Mouse (Mus musculus) kidney, embryonic 14.5 days (tissue): ENCODE results near the gene Gabarapl2. TPM values are rescaled to one million over a fixed set of nuclear protein-coding genes. Genes with fewer than 3 reads are reported as not detected.

ENCODE experiments used
- ATAC-seq: fragments of 200-750 bp; cut with Nextera tagmentation; 2 replicates; pipeline ENCODE4 v1.8.0; 2017; ENCODE audit warnings: moderate number of reproducible peaks, mild to moderate bottlenecking, moderate TSS enrichment, moderate library complexity; ENCODE audit not compliant: low FRiP score, low TSS enrichment
- H3K27ac ChIP-seq: fragments of 300-500 bp; sonication (generic); 2 replicates; pipeline ENCODE4 v1.5.1; 2014; ENCODE audit warnings: low read depth, mild to moderate bottlenecking, low read length, moderate library complexity, mixed read lengths
- H3K27me3 ChIP-seq: fragments of 300-500 bp; sonication (generic); 2 replicates; pipeline ENCODE4 v1.6.1; 2014; ENCODE audit warnings: mild to moderate bottlenecking, low read length; ENCODE audit not compliant: control insufficient read depth, insufficient read depth
- H3K36me3 ChIP-seq: fragments of 300-500 bp; sonication (generic); 2 replicates; pipeline ENCODE4 v1.6.1; 2014; ENCODE audit warnings: low read length, mixed read lengths; ENCODE audit not compliant: control insufficient read depth, insufficient read depth
- H3K4me1 ChIP-seq: fragments of 300-500 bp; sonication (generic); 2 replicates; pipeline ENCODE4 v1.6.1; 2014; ENCODE audit warnings: low read length, mixed read lengths; ENCODE audit not compliant: control insufficient read depth, insufficient read depth
- H3K4me2 ChIP-seq: fragments of 300-500 bp; sonication (generic); replicated peaks from 2 replicates; pipeline ENCODE4 v1.6.1; 2014; ENCODE audit warnings: low read depth, mild to moderate bottlenecking, low read length
- H3K4me3 ChIP-seq: fragments of 300-500 bp; sonication (generic); 2 replicates; pipeline ENCODE4 v1.5.1; 2014; ENCODE audit warnings: mild to moderate bottlenecking, low read length
- H3K9ac ChIP-seq: fragments of 300-500 bp; sonication (generic); 2 replicates; pipeline ENCODE4 v1.6.1; 2014; ENCODE audit warnings: low read depth, mild to moderate bottlenecking, low read length, moderate library complexity
- H3K9me3 ChIP-seq: fragments of 300-500 bp; sonication (generic); 2 replicates; pipeline ENCODE4 v1.6.1; 2016; ENCODE audit warnings: low read length; ENCODE audit not compliant: control insufficient read depth
- WGBS: fragments of 180-500 bp; shearing (Covaris S2); extraction: QIAGEN DNeasy Blood & Tissue Kit; methylation state at CpG from one replicate; pipeline ENCODE4 v1.1.7; 2014; 5-methylcytosine and 5-hydroxymethylcytosine counted together
- polyA plus RNA-seq: library from polyadenylated mRNA; unstranded; fragments of >200 nt; fragmentation: Nextera tagmentation; extraction: Ambion mirVana; gene quantifications from 2 replicates; pipeline ENCODE4 v1.2.1, GENCODE M21; 2014

Gabarapl2 gene
- polyA plus RNA-seq, 1 experiment from 2014 or later = 170 TPM

DNA sequence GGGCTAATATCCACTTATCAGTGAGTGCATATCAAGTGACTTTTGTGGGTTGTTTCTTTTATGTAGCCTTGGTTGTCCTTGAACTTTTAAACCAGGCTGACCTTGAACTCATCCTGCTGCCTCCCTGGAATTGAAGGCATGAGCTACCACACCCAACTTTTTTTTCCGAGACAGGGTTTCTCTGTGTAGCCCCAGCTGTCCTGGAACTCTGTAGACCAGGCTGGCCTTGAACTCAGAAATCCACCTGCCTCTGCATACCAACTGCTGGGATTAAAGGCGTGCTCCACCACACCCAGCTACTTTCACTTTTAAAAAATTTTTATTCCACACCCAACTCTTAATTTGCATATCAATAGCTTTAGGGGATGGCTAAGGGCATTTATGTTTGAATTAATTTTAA lies 3.0 kb downstream of the Gabarapl2 start:
- H3K27ac ChIP-seq = no peak overlapping the region
- no peak overlapping the region for H3K4me3 ChIP-seq
- no peaks in the 10 kb centered on the region for H3K9me3 ChIP-seq
- no peak overlapping the region for H3K9ac ChIP-seq
- WGBS = 100% methylated on average over 2 of the region's 2 CpGs
- H3K4me2 ChIP-seq = no peak overlapping the region
- ATAC-seq = no peak
- peaks cover 11% of the 10 kb centered on the region for H3K4me1 ChIP-seq
- peaks cover 47% of the 10 kb centered on the region for H3K36me3 ChIP-seq
- H3K27me3 ChIP-seq = no peaks in the 10 kb centered on the region

- no peaks in the 10 kb centered on the region for H3K4me1 ChIP-seq
- no peak overlapping the region for H3K4me2 ChIP-seq
- H3K27ac ChIP-seq = no peak overlapping the region
- no peak overlapping the region for H3K4me3 ChIP-seq
- no peak overlapping the region for H3K9ac ChIP-seq
- no peaks in the 10 kb centered on the region for H3K9me3 ChIP-seq
- H3K36me3 ChIP-seq = peaks cover 57% of the 10 kb centered on the region
- whole genome bisulfite sequencing = 87% methylated on average over 2 of the region's 2 CpGs
- ATAC-seq = no peak
- H3K27me3 ChIP-seq = no peaks in the 10 kb centered on the region
Observed at GRCm38 (mm10) chr8:111947144-111947543, 6.6 kb downstream of the Gabarapl2 start.

DNA sequence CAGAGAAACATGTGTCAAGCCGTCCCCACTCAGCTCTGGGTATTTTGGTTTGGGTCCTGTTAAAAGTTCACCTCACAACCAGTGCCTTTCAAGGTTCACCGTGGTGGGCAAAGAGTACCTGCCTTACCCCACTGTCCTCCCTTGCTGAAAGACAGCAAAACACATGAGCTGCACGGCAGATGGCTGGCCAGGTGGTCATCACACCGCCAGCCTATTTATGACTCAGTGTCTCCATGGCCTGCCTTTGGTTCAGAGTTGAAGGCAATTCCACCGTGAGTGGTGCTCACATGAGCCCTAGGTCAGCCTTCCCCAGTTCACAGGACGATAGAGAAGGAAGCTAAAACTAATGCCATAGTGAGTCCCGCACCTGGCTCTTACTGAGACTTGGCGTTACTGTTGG lies 7.5 kb downstream of the Gabarapl2 start:
- 88% methylated on average over 8 of the region's 8 CpGs for WGBS
- Histone ChIP-seq H3K36me3 (peaks cover 54% of the 10 kb centered on the region), H3K4me1 (no peaks in the 10 kb centered on the region), H3K27me3 (no peaks in the 10 kb centered on the region), H3K4me2 (no peak overlapping the region), H3K9ac (no peak overlapping the region), H3K27ac (no peak overlapping the region), H3K9me3 (no peaks in the 10 kb centered on the region), H3K4me3 (no peak overlapping the region)
- no peak for ATAC-seq

- H3K36me3 ChIP-seq = peaks cover 47% of the 10 kb centered on the region
- no peaks in the 10 kb centered on the region for H3K27me3 ChIP-seq
- H3K27ac ChIP-seq = no peak overlapping the region
- no peaks in the 10 kb centered on the region for H3K4me1 ChIP-seq
- H3K4me2 ChIP-seq = no peak overlapping the region
- no peak overlapping the region for H3K9ac ChIP-seq
- WGBS = 88% methylated on average over 3 of the region's 3 CpGs
- no peak for ATAC-seq
- H3K4me3 ChIP-seq = no peak overlapping the region
- no peaks in the 10 kb centered on the region for H3K9me3 ChIP-seq
Observed at GRCm38 (mm10) chr8:111950846-111951245, 10.3 kb downstream of the Gabarapl2 start.

DNA sequence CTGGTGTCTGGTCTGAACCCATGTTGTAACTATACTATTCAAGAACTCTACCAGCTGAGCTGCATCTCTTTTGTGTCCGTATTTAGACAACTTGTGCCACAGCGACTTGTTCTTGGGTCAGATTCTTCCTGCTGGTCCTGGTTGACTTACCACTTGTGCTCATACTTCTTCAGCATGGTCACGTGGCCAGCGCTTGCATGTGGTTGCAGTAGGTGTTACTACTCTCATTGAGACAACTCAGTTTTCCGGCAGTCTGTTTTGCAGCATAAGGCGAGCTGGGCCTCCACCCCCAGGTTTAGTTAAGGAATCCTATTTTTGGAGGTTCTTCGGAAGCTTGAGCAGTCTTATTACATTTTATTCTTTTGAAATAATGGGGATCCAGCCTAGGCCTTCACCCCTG lies 10.8 kb downstream of the Gabarapl2 start:
- Histone ChIP-seq H3K9me3 (no peaks in the 10 kb centered on the region), H3K27ac (no peak overlapping the region), H3K4me2 (no peak overlapping the region), H3K27me3 (no peaks in the 10 kb centered on the region), H3K4me3 (no peak overlapping the region), H3K36me3 (peaks cover 44% of the 10 kb centered on the region), H3K4me1 (no peaks in the 10 kb centered on the region), H3K9ac (no peak overlapping the region)
- 95% methylated on average over 7 of the region's 7 CpGs for WGBS
- ATAC-seq = no peak

GRCm38 (mm10) chr8:111951936-111952335 lies 11.4 kb downstream of the Gabarapl2 start:
- Histone ChIP-seq H3K36me3 (peaks cover 43% of the 10 kb centered on the region), H3K4me1 (no peaks in the 10 kb centered on the region), H3K27me3 (no peaks in the 10 kb centered on the region), H3K9ac (no peak overlapping the region), H3K4me2 (no peak overlapping the region), H3K27ac (no peak overlapping the region), H3K9me3 (no peaks in the 10 kb centered on the region), H3K4me3 (no peak overlapping the region)
- ATAC-seq = no peak
- WGBS = 94% methylated on average over 5 of the region's 5 CpGs

GRCm38 (mm10) chr8:111954844-111955594 lies 14.5 kb downstream of the Gabarapl2 start:
- no peak overlapping the region for H3K9ac ChIP-seq
- H3K9me3 ChIP-seq = no peaks in the 10 kb centered on the region
- peaks cover 38% of the 10 kb centered on the region for H3K36me3 ChIP-seq
- H3K27me3 ChIP-seq = no peaks in the 10 kb centered on the region
- H3K4me2 ChIP-seq = no peak overlapping the region
- H3K4me3 ChIP-seq = no peak overlapping the region
- no peak overlapping the region for H3K27ac ChIP-seq
- no peak for ATAC-seq
- H3K4me1 ChIP-seq = no peaks in the 10 kb centered on the region
- 89% methylated on average over 4 of the region's 4 CpGs for WGBS

DNA sequence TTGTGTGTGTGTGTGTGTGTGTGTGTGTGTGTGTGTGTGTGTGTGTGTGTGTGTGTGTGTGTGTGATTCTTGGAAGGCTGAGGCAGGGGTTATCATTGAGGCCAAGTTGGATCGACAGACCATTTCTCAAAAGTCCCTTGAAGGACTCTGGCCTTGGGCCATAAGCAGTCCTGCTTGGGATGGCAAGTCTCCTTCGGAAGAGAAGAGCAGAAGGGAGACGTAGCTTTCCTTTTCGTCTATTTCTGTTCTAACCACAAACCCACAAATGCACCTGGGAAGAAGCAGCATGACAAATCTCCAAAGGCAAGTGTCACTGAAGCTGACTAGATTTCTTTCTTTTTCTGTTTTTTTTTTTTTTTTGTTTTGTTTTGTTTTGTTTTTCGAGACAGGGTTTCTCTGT lies 15.4 kb downstream of the Gabarapl2 start:
- Histone ChIP-seq H3K4me2 (no peak overlapping the region), H3K27me3 (no peaks in the 10 kb centered on the region), H3K36me3 (peaks cover 38% of the 10 kb centered on the region), H3K9ac (no peak overlapping the region), H3K4me1 (no peaks in the 10 kb centered on the region), H3K9me3 (no peaks in the 10 kb centered on the region), H3K4me3 (no peak overlapping the region), H3K27ac (no peak overlapping the region)
- no peak for ATAC-seq
- 89% methylated on average over 5 of the region's 5 CpGs for WGBS

DNA sequence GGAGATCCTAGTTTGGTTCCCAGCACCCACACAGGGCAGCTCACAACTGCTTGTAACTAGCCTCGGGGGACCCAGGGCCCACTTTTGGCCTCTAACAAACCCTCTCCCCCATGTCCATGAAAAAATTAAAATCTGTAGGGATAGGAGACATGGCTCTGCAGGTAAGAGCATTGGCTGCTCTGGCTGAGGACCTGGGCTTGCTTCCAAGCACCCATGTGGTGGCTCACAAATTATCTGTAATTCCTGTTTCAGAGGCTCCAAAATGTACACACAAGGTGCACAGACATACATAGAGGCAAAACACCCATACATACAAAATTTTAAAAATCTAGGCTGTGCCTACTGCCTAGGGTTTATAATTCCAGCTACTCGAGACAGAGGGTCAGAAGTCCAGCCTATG lies 16.7 kb downstream of the Gabarapl2 start:
- peaks cover 31% of the 10 kb centered on the region for H3K36me3 ChIP-seq
- 96% methylated on average over 2 of the region's 2 CpGs for WGBS
- H3K9me3 ChIP-seq = no peaks in the 10 kb centered on the region

More for the DNA sequence above, 16.7 kb downstream of the Gabarapl2 start:
- ATAC-seq = no peak
- no peak overlapping the region for H3K27ac ChIP-seq
- H3K4me1 ChIP-seq = no peaks in the 10 kb centered on the region
- H3K9ac ChIP-seq = no peak overlapping the region
- no peaks in the 10 kb centered on the region for H3K27me3 ChIP-seq
- no peak overlapping the region for H3K4me2 ChIP-seq
- H3K4me3 ChIP-seq = no peak overlapping the region
